Mouse (Mus musculus): ENCODE data around the gene Il5.
"Not testable (repeated sequence)": the region's sequence is repeated elsewhere in the genome, so short reads cannot be mapped to it uniquely, and the experiment has no call there.

Gene Il5

GRCm38 (mm10) chr11:53747985-53748384, 27.4 kb downstream of the Il5 start:
- DNase-seq: no peak

GRCm38 (mm10) chr11:53748614-53749013, 28.0 kb downstream of the Il5 start:
- no peak for DNase-seq

- DNase-seq: no peak
Measured at GRCm38 (mm10) chr11:53749306-53749705, 28.7 kb downstream of the Il5 start.

- DNase-seq: no peak
Measured at GRCm38 (mm10) chr11:53749716-53750352, 29.2 kb downstream of the Il5 start.

GRCm38 (mm10) chr11:53755011-53755595, 34.5 kb downstream of the Il5 start:
- DNase-seq: no peak

GRCm38 (mm10) chr11:53757612-53758011, 37.0 kb downstream of the Il5 start:
- DNase-seq: no peak

- not testable (repeated sequence) for DNase-seq
Measured at GRCm38 (mm10) chr11:53758033-53758432, 37.4 kb downstream of the Il5 start.

- peak; percentile 33 for DNase-seq
Measured at GRCm38 (mm10) chr11:53758791-53759351, 38.3 kb downstream of the Il5 start.

- no peak for DNase-seq
Measured at GRCm38 (mm10) chr11:53759545-53760406, 39.2 kb downstream of the Il5 start.

GRCm38 (mm10) chr11:53761284-53761683, 40.7 kb downstream of the Il5 start:
- no peak for DNase-seq

GRCm38 (mm10) chr11:53761822-53762221, 41.2 kb downstream of the Il5 start:
- DNase-seq: no peak

- no peak for DNase-seq
Measured at GRCm38 (mm10) chr11:53762426-53762825, 41.8 kb downstream of the Il5 start.

- DNase-seq: peak; percentile 63
Measured at GRCm38 (mm10) chr11:53762827-53763495, 42.4 kb downstream of the Il5 start.

GRCm38 (mm10) chr11:53763496-53764140, 43.0 kb downstream of the Il5 start:
- peak; percentile 84 for DNase-seq

- no peak for DNase-seq
Measured at GRCm38 (mm10) chr11:53764581-53764980, 44.0 kb downstream of the Il5 start.

- no peak for DNase-seq
Measured at GRCm38 (mm10) chr11:53768422-53769184, 48.0 kb downstream of the Il5 start.

- DNase-seq: no peak
Measured at GRCm38 (mm10) chr11:53769185-53769576, 48.6 kb downstream of the Il5 start.

- peak; percentile 92 for DNase-seq
Measured at GRCm38 (mm10) chr11:53769760-53770124, 49.1 kb downstream of the Il5 start, which contains the start of gene Irf1. Gene Irf1 (plus strand): TSS chr11:53770014.

- peak; percentile 87 for DNase-seq
Measured at GRCm38 (mm10) chr11:53770125-53770791, 49.7 kb downstream of the Il5 start.

- DNase-seq: no peak
Measured at GRCm38 (mm10) chr11:53771001-53771744, 50.6 kb downstream of the Il5 start.
